Mouse (Mus musculus) lung, adult 2 months (tissue): ENCODE data around the gene Gpr68. TPM values are rescaled to one million over a fixed set of nuclear protein-coding genes. Genes with fewer than 3 reads are reported as not detected.

ENCODE experiments used
- DNase-seq: peaks from one replicate; pipeline ENCODE4 v3.0.0; 2022
- H3K4me1 ChIP-seq: fragments of 200-500 bp; 2 replicates; pipeline ENCODE4 v1.6.1; 2011; ENCODE audit warnings: low read length; ENCODE audit not compliant: control insufficient read depth, insufficient read depth
- H3K4me3 ChIP-seq: fragments of 200-500 bp; replicated peaks from 2 replicates; pipeline ENCODE3; 2011; ENCODE audit warnings: low read depth, mild to moderate bottlenecking, control low read depth, low read length; ENCODE audit errors: extremely low read depth
- CTCF ChIP-seq: fragments of 200-500 bp; IDR thresholded peaks from 2 replicates; pipeline ENCODE4 v1.5.1; 2011; ENCODE audit warnings: mild to moderate bottlenecking, low read length, control low read depth; ENCODE audit not compliant: insufficient read depth
- POLR2A ChIP-seq: fragments of 200-500 bp; IDR thresholded peaks from 2 replicates; pipeline ENCODE4 v1.6.1; 2011; ENCODE audit warnings: low read depth, mild to moderate bottlenecking, control low read depth, low read length, borderline replicate concordance; ENCODE audit errors: extremely low read depth
- WGBS: fragments of 180-500 bp; shearing (Covaris S2); methylation state at CpG from one replicate; pipeline ENCODE4 v1.1.7; 2018; 5-methylcytosine and 5-hydroxymethylcytosine counted together
- polyA plus RNA-seq: library from polyadenylated mRNA; depleted of rRNA; stranded (reverse); fragments of >200 nt; gene quantifications from 2 replicates; pipeline ENCODE4 v1.2.3, GENCODE M21; 2012

Gpr68 gene
- polyA plus RNA-seq, 1 experiment: 3.2 TPM

DNA sequence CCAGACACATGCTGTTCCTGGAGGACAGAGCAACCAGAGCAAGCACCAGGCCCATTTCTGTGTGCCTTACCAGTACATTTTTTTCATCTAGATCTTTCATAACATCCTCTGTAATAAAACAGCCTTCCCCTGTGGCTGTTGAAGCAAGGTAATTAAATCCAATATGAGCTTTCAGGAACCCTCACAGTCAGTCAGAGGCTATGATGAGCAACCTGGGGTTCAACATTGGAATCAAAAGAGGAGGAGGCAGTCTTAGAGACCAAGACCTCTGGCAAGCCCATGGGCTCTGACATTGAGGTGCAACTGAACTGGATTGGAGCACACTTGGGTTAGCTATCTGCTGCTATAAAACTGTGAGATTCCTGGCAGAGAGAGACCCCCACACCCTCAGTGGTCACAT, 42.9 kb downstream of the Gpr68 start:
- H3K4me1 ChIP-seq: no peaks in the 10 kb centered on the region
- no peak for DNase-seq
- no peak for TF ChIP-seq POLR2A
- no peak overlapping the region for H3K4me3 ChIP-seq

DNA sequence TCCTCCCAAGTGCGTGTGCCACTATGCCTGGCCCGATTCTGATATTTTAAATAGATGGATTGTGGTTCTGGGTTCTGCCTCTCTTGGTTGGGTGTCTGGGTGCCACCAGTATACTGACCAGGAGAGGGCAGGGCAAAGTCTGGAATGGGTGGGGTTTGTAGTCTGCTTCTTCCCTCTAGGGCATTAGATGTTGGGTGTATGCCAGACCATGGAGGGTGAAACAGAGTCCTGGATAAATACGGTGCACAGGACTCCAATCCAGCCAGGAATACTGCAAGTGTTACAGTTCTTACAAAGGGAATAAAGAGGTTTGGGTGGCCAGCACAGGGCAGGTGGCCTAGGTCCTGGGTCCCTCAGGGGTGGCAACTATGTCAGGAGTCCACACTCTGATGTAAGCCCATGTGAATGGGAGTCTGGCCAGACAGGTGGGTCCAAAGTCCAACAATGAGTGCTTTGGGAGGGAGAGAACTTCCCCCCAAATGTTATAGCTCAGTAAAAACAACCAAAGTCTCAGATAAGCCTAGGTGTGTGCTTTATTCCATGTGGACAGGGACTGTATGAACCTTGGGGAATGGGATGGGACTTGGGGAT, 45.0 kb downstream of the Gpr68 start:
- TF ChIP-seq POLR2A (no peak), CTCF (no peak)
- no peak for DNase-seq
- WGBS: 78% methylated on average over 3 of the region's 3 CpGs
- no peak overlapping the region for H3K4me3 ChIP-seq
- no peaks in the 10 kb centered on the region for H3K4me1 ChIP-seq

DNA sequence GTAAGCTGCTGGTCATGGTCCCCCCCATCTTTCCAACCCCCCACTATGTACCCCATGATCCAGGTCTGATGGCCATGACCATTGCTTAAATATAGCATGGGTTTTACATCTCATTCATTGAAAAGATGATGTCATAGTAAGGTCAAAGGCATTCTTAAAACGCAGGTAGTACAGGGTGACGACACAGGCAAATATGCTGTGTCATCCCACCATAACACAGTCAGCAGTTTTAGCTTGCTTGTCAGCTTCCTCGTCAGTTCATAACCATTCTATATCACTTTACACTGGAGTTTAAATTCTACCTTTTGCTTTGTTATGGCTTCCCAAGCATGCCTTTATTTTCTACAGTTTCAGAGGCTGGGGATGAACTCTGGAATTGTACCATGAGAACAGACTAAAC, 45.7 kb downstream of the Gpr68 start:
- DNase-seq: no peak
- TF ChIP-seq POLR2A (no peak), CTCF (no peak)
- H3K4me3 ChIP-seq: no peak overlapping the region
- no peaks in the 10 kb centered on the region for H3K4me1 ChIP-seq
- WGBS: 78% methylated on average over 3 of the region's 3 CpGs

DNA sequence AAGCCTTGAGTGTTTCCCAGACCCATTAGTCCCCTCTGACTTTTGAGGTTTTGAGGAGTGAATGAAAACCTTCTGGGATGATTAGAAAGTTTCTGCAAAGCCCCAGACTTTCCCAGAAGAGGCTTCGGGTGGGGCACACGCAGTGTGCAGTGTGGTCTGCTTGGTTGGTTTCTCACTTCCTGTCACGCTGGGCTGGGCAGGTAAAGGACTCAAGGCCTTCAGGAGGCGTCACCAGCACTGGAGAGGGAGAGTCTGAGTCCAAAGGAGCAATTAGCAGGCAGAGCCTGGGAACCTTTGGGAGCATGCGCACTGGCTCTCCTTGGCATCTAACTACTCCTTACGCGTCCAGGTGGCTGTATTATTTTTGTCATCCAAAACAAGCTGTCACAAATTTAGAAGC, 50.2 kb downstream of the Gpr68 start:
- DNase-seq: no peak
- WGBS: 66% methylated on average over 7 of the region's 7 CpGs

DNA sequence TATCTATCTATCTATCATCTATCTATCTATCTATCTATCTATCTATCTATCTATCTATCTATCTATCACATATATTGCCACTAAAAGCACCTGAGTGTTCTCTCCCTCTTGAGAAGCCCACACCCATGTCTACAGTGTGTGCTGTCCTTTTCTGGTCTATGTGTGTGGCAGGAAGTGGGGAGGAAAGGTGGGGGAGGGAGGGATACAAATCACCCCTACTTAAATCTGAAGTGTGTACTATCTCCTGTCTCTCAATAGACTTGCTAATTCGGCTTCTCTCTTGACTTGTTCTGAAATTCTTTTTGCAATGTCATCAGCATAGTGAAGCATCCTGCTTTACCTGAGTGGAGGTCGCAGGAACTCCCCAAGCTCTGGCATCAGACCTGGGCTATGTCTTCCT, 51.7 kb downstream of the Gpr68 start:
- Histone ChIP-seq H3K4me1 (no peaks in the 10 kb centered on the region), H3K4me3 (no peak overlapping the region)
- DNase-seq: no peak
- TF ChIP-seq POLR2A: no peak
- TF ChIP-seq CTCF: no peak
- WGBS: 79% methylated on average over 2 of the region's 2 CpGs

More for the DNA sequence above, 50.2 kb downstream of the Gpr68 start:
- H3K4me1 ChIP-seq: no peaks in the 10 kb centered on the region
- no peak overlapping the region for H3K4me3 ChIP-seq
- TF ChIP-seq POLR2A: no peak
- TF ChIP-seq CTCF: no peak

DNA sequence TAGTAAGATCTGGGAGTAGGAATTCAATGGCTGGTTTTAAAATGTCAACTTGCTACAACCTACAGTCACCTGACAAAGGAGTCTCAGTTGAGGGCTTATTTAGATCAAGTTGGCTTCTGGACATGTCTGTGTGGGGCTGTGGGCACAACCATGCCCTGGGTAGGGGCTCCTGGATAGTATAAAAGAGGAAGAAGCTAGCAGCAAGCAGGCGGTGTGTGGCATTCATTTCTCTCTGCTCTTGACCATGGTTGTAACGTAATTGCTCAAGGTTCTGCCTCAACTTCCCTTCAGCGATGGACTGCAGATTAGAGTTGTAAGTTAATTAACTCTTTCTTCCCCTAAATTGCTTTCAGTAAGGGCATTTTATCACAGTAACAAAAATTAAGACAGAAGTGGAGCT, 55.6 kb downstream of the Gpr68 start:
- Histone ChIP-seq H3K4me3 (no peak overlapping the region), H3K4me1 (no peaks in the 10 kb centered on the region)
- no peak for TF ChIP-seq CTCF
- no peak for TF ChIP-seq POLR2A
- no peak for DNase-seq
- WGBS: 78% methylated on average over 3 of the region's 3 CpGs

DNA sequence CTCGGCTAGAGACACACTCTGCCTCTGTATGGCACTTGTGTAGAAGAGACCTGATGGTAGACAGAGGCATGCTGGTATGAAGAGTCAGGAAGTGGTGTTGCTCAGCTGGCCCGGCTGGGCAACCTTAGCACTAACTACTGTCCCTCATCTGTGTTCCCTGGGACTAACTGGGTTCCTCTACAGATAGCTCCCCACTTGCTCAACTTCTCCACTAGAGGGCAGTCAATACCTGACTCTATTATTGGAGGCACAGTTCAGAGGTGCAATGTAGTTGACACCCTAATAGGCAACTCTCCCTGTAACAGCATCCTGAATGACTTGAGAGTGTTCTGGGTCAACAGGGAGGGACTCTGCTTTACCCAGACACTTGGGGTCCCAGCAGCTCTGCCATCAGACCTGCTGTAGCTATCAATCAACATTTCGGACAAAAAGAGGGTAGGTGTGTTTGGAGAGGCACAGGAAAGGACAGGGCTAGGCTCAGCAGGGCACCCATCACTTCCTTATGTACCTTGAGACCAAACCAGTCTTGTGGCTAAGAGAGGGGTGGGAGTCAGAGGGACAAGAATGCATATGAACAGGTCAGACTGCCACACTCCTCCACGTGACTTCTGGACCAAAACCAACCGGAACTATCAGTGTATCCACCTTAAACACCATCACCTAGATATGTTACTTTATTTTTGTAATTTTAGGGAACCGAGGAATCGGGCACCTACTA, 58.4 kb downstream of the Gpr68 start:
- WGBS: 80% methylated on average over 7 of the region's 7 CpGs
- TF ChIP-seq POLR2A: no peak
- peak; percentile 35; the same call in 1 of the 2 replicates for TF ChIP-seq CTCF
- H3K4me3 ChIP-seq: no peak overlapping the region
- peak; percentile 13 for DNase-seq
- H3K4me1 ChIP-seq: no peaks in the 10 kb centered on the region

DNA sequence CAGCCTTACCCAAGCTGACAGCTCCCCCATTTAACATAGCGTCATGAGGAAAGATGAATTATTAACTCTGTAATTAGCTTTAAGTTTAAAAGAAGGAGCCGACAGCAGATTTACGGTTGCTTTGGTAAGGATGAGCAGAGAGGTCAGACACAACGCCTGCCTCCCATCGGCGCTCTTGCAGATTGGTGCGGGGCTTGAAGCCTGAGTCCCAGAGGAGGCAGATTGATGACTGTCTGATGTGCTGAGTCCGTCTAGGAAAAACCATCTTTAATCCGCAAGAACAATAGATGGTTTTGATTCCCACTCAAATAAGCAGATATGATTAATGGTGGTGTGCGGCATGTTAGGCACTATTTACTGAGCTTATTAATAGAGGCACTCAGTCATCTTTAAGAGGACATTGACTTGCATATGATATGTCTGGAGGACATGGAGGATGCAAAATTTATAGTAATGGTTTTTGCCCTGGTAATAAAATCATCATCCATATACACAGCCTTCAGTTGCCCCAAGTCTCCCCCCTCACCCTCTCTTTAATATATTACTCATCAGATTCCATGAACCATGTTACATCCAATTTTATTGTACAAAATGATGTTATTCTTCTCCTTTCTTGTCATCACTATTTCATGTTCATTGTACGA, 60.4 kb downstream of the Gpr68 start:
- 70% methylated on average over 11 of the region's 11 CpGs for WGBS
- no peaks in the 10 kb centered on the region for H3K4me1 ChIP-seq
- no peak overlapping the region for H3K4me3 ChIP-seq
- TF ChIP-seq POLR2A (no peak), CTCF (no peak)
- no peak for DNase-seq

DNA sequence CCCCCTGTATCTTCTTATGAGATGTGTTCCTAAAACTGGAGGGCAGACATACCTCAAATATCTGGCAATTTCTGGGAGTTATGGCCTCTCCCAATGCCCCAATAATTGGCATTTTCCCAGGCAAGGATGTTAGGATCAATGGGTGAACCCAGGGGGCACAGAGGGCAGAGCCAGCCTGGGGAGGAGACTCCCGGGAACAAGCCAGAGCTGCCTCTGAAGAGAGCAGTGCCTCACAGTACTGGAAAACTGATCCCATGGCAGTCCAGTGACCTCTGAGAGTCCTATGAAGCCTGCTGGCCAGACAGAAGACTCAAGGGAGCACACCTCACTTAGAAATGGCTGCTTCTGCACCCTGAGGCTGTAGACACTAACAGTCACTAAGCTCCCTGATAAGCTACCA, 61.4 kb downstream of the Gpr68 start:
- Histone ChIP-seq H3K4me1 (no peaks in the 10 kb centered on the region), H3K4me3 (no peak overlapping the region)
- WGBS: 63% methylated on average over 1 of the region's 1 CpGs
- TF ChIP-seq CTCF: no peak
- TF ChIP-seq POLR2A: no peak
- no peak for DNase-seq

DNA sequence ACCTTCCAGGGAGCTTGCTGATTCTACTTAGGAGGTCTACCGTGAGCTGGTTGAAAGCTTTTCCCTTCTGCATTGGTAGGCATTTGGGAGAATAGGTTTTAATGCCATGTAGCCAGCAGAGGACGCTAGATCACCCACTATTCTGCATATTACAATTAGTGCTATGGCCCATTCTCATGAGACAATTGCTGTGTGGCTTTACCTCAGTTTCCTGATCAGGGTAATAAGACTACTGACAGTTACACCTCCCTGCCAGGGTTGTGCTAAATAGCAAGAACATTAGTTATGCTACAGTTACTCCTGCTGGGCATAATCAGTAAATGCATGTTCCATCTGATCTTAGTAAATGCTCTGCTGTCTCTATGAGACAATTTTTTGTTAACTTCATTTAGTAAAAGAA, 62.2 kb downstream of the Gpr68 start:
- DNase-seq: no peak
- TF ChIP-seq POLR2A (no peak), CTCF (no peak)
- Histone ChIP-seq H3K4me3 (no peak overlapping the region), H3K4me1 (no peaks in the 10 kb centered on the region)
- WGBS: 37% methylated on average over 2 of the region's 2 CpGs
